Mouse (Mus musculus) left cerebral cortex, postnatal 4 days (tissue): Measurements from ENCODE around the gene Unc13b. TPM values are rescaled to one million over a fixed set of nuclear protein-coding genes. Genes with fewer than 3 reads are reported as not detected.

ENCODE experiments used
- DNase-seq: peaks from one replicate; pipeline ENCODE4 v3.0.0-alpha.2; 2022
- intact Hi-C: fragments of 180-260 bp; cut with DNase I; formaldehyde crosslinking; loops from one replicate; pipeline ENCODE4 v1.15.1; 2025
- total RNA-seq, 2 experiments: library from RNA; stranded (reverse); gene quantifications; 2 replicates each; pipeline ENCODE4 v1.2.3; 2021

Unc13b gene
- total RNA-seq, 2 experiments from 2014 or later, result 84.4 to 88.2 TPM

DNA sequence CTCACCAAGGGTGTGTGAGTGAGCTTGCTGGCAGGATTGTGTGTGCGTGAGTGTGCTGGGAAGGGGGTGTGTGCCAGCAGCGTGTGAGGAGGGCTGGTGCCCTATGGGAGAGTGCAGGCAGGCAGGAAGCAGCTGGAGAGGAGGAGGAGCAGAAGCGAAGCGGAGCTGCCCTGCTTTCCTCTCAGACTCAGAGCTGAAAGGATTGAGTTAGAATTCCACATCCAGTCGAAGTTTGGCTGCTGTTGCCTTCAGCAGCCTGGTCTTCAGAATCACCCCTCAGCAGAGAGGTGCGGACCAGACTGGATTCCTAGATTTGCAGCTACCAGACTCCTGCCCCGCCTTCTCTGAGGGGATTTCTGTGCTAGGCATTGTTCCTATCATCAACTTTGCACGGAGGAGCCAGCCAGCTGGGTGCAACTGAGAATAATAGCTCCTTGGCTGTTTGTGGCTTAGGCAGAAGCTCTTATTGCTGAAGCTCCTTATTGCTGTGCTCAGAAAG lies 150.4 kb downstream of the Unc13b start:
- intact Hi-C loops, result no loop called here
- peak; percentile 37 for DNase-seq

DNA sequence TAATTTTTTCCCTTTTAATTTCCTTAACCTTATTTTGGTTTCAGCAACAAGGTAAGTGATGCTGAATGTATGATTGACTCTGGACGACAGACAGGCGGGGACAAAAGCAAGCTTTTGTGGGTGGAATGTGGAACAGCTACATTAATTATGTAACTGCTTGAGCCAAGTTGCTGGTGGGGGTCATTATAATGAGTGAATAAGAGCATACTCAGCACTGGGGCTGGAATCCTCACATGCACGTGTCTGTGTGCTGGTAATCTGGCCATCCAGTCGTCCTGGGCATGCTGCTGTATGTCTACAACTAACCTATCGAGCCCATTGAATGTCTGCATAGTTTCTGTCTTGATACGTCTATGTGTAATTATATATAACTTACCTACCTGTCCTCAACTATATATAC lies 150.9 kb downstream of the Unc13b start:
- intact Hi-C loops, result no loop called here
- DNase-seq, result peak; percentile 6

GRCm38 (mm10) chr4:43216491-43216890 lies 157.7 kb downstream of the Unc13b start:
- DNase-seq, result no peak
- intact Hi-C loops, result no loop called here

GRCm38 (mm10) chr4:43217997-43218396 lies 159.2 kb downstream of the Unc13b start:
- no peak for DNase-seq
- intact Hi-C loops, result no loop called here

DNA sequence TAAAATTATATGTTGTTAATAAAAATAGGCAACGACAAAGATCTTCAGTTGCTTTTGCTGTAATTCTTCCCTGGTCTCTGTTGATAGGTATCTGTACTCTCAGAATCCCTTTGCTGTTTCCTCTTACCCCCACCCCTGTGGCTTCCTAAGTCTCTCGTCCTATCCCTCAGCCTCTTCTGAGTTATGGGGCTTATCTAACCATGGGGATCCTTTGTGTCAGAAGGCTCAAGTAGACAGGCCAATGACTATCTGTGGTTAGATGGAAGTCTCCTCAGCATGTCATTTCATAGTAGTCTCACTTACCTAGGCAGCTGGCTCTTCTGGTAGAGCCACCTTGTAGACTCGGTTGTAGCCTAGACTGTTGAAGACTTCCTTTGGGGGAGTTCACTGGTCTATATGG lies 173.1 kb downstream of the Unc13b start:
- intact Hi-C loops, result no loop called here
- no peak for DNase-seq

DNA sequence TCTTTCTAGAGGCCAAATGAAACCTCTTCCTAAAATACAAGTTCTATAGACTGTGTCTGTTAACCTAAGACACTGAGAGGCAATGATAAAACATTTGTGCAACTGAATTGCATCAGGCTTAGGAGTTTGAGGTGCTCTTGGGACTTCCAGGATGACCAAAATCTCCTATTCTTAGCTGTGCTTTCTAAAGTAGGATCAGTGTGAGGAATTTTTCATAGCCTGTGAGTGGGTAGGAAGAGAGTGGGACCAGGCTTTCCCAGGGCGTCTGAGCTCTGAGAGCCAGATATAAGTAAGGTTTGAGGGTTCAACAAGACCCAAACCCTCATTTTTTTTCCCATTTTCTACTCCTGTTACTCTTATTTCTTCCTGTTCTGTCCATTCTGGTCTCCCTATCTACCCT lies 174.2 kb downstream of the Unc13b start:
- no peak for DNase-seq

DNA sequence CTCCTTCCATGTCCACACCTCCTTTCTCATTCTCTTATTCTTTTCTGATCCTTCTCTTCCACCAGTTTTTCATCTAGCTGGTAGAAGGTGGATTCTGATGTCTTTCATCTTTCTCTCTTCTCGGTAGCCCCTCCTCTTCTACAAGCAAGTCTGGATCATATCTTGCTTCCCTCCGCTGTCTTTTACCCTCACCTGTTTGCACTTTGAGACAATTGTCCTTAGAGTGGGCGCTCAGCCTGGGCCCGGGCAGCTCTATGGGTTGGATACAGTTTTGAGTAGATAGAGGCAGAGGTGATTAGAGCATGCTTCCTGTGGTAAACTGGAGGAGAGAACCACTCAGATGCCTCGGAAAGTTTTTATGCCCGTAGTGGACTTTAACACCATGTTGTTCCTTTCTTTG lies 174.7 kb downstream of the Unc13b start:
- DNase-seq, result no peak
- intact Hi-C loops, result no loop called here

More for the DNA sequence above, 174.2 kb downstream of the Unc13b start:
- intact Hi-C loops, result no loop called here

- no peak for DNase-seq
- intact Hi-C loops, result no loop called here
Observed at GRCm38 (mm10) chr4:43236898-43237297, 178.1 kb downstream of the Unc13b start.

GRCm38 (mm10) chr4:43240716-43241115 lies 182.0 kb downstream of the Unc13b start:
- DNase-seq, result no peak
- intact Hi-C loops, result loop anchor here (5.0 kb wide), 1 partner anchor 188 kb away; no protein-coding TSS in a partner anchor

GRCm38 (mm10) chr4:43244022-43244421 lies 185.3 kb downstream of the Unc13b start:
- peak; percentile 10 for DNase-seq
- intact Hi-C loops, result loop anchor here (5.0 kb wide), 1 partner anchor 192 kb away; no protein-coding TSS in a partner anchor

DNA sequence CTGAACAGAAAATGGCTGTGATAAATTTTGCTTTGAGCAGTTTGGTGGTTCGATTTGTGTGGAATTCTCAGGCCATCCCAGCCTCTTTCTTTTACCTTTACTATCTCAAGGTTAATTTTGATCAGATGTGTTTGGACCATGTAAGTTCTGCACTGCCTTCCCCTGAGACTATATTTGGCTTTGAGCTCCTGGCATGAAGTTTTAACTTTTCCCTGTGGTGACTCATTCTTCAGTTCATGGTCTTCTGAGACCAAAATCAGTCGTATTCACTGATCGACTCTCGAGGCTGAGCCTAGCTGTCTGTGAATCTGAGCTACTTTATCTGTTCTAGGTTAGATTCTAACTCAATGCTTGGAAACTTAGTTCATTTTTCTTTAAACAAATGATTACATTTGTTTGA lies 187.0 kb downstream of the Unc13b start:
- intact Hi-C loops, result no loop called here
- no peak for DNase-seq

DNA sequence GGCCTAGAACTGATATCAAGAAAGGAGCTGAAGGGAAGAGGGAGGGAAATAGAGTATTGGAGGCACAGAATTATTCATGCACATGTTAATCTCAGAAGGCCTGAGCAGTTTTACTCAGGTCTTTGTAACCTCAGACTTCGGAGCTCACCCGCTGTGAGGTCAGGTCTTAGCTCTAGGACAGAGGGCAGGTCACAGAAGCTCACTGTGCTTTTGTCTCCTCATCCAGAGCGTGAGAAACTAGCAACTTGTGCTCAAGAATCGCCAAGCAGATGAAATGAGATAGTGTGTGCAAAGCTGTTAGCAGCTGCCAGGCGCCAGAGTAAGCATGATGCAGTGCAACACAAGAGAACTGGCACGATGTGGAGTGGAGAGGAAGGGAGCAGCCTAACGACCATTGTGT lies 189.3 kb downstream of the Unc13b start:
- no peak for DNase-seq
- intact Hi-C loops, result no loop called here

GRCm38 (mm10) chr4:43248909-43249308 lies 190.2 kb downstream of the Unc13b start:
- no peak for DNase-seq
- intact Hi-C loops, result no loop called here

GRCm38 (mm10) chr4:43251269-43251668 lies 192.5 kb downstream of the Unc13b start:
- DNase-seq, result no peak
- intact Hi-C loops, result no loop called here

DNA sequence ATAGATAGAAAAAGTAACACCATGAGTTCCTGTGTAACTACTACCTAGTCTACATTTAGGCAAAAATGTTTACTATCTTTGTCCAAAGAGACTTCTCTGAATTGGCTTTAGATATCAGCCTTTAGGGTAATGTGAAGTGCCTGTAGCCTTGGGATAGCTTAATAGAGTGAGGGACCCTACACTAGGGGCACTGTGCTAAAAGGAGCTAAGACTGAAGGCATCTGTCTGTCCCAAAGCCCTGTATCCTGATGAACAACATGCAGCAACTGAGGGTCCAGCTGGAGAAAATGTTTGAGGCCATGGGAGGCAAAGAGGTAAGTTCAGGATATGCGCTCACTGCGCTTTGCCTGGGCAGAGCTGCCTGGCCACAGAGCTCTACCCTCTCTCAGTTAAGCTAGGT lies 198.3 kb downstream of the Unc13b start:
- intact Hi-C loops, result no loop called here
- no peak for DNase-seq

DNA sequence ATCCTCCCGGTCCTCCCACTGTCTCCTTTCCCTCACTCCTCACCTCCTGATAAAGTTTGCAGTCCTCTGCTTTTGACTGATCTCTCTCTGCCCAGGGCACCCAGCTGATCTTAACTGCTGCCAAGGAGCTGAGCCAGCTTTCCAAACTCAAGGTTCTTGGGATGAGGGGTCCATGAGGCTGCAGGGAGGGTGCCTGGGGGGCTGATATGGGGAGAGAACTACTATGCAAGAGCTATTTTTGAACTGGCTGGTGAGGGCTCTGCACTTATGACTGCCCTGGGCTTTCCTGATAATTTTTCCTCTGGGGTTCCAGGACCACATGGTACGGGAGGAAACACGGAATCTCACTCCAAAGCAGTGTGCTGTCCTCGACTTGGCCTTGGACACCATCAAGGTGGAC lies 199.8 kb downstream of the Unc13b start:
- DNase-seq, result no peak
- intact Hi-C loops, result no loop called here

- no peak for DNase-seq
- intact Hi-C loops, result no loop called here
Observed at GRCm38 (mm10) chr4:43259435-43259834, 200.7 kb downstream of the Unc13b start.

GRCm38 (mm10) chr4:43260096-43260495 lies 201.3 kb downstream of the Unc13b start:
- no peak for DNase-seq
- intact Hi-C loops, result no loop called here

DNA sequence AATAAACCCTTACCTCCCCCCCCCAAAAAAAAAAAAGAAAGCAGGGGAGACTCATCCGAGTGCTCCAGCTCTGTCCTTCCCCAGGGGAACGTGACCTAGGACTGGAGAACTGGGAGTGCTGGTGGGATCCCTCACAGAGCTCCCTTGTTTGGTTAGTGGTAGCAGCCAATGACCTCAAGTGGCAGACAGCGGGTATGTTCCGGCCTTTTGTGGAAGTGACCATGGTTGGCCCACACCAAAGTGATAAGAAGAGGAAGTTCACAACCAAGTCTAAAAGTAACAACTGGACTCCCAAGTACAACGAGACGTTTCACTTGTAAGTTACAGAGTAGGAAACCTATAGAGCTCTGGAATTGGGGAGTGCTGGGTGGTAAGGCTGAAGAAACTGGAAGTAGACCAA lies 204.1 kb downstream of the Unc13b start:
- intact Hi-C loops, result no loop called here
- DNase-seq, result no peak

- DNase-seq, result no peak
- intact Hi-C loops, result loop anchor here (5.0 kb wide), 1 partner anchor 156 kb away; no protein-coding TSS in a partner anchor
Observed at GRCm38 (mm10) chr4:43266146-43266545, 207.4 kb downstream of the Unc13b start.

DNA sequence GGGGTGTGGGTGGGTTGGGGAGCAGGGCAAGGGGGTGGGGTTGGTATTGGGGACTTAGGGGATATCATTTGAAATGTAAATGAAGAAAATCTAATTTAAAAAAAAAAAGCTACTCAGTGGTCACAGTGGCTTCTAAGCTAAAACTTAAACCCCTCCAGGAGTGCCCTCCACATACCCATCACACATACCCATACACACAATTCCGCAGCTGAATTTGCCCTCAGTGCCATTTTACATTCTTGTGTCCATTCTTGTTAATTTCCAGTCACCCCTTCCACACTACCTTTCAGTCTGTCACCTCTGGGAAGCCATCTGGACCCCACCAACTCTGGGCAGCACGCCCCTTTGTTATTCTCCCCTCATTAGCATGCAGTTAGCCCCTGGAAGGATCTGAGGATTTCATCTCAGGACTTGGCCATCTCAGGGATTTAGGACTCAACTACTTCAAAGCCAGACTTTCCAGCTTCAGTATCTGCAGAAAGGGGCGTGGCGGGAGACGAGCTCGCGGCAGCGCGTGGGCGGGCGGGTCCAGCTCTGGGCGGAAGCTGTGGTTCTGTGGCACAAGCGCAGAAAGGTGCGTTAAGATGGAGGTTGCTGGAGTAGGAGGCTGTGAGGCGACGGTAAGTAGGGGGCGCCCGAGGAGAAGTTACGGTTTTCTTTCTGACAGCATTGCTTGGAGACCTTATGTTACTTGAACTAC lies 208.0 kb downstream of the Unc13b start, which contains the start of gene Atp8b5:
Gene Atp8b5, plus strand, starts transcription at position 537 of the 700 bp plus-strand sequence.
- DNase-seq, result peak; percentile 83
- intact Hi-C loops, result loop anchor here (5.0 kb wide), 1 partner anchor 156 kb away; no protein-coding TSS in a partner anchor

DNA sequence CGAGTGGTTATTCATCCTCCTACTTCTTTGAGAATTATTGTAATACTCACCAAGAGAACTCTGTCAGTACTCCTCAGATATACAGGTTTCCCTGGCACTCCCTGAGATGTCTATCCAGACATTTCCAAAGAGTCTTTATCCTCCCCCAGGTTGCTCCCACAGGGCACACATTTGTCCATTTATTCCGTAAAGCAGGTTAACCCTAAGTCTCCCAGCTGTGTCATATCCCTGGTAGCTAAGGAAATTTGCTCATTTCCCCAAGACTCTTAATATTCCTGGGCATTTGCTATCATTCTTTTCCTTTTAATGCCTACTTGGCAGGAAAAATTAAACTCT lies 208.5 kb downstream of the Unc13b start:
- DNase-seq, result no peak
- intact Hi-C loops, result loop anchor here (5.0 kb wide), 1 partner anchor 155 kb away; no protein-coding TSS in a partner anchor

DNA sequence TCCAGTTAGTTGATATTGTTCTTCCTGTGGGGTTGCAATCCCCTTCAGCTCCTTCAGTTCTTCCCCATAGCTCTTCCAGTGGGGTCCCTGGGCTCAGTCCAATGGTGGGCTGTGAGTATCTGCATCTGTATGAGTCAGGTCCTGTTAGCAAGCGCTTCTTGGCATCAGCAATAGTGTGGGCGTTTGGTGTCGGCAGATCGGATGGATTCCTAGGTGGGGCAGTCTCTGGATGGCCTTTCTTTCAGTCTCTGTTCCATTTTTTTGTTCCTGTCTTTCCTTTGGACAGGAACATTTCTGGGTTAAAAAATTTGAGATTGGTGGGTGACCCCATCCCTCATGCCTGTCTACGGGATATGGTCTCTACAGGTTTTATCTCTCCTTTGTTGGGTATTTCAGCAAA lies 226.7 kb downstream of the Unc13b start:
- intact Hi-C loops, result no loop called here
- DNase-seq, result no peak
